Mouse (Mus musculus) erythroblast, embryonic 14.5 days (primary cell): ENCODE measurements at regions not wholly inside any gene's neighbourhood (a gene's known extent, or its start where the extent isn't known, plus 50 kb on each side); places are given as distances from the start of the nearest gene placed in this dataset.

Experiments used
- H3K27me3 ChIP-seq: 2 replicates; pipeline ENCODE4 v1.6.1; 2012; ENCODE audit warnings: inconsistent platforms; ENCODE audit not compliant: control insufficient read depth
- H3K36me3 ChIP-seq: 2 replicates; pipeline ENCODE4 v1.6.1; 2012; ENCODE audit warnings: mild to moderate bottlenecking, inconsistent platforms; ENCODE audit not compliant: control insufficient read depth
- H3K4me1 ChIP-seq: 2 replicates; pipeline ENCODE4 v1.6.1; 2012; ENCODE audit warnings: inconsistent platforms; ENCODE audit not compliant: control insufficient read depth
- H3K4me3 ChIP-seq: replicated peaks from 2 replicates; pipeline ENCODE3; 2012; ENCODE audit warnings: moderate library complexity, mild to moderate bottlenecking, inconsistent platforms
- H3K9me3 ChIP-seq: 2 replicates; pipeline ENCODE4 v1.6.1; 2012; ENCODE audit warnings: low read length, inconsistent platforms, mixed read lengths; ENCODE audit not compliant: control insufficient read depth
- GATA1 ChIP-seq: IDR thresholded peaks from 2 replicates; pipeline ENCODE4 v1.6.1; 2012; ENCODE audit warnings: low read length, inconsistent platforms, mixed read lengths
- TAL1 ChIP-seq: IDR thresholded peaks from 3 replicates; pipeline ENCODE4 v1.6.1; 2012; ENCODE audit warnings: low read length, inconsistent platforms, mixed read lengths

GRCm38 (mm10) chr4:55838568-55838967, 306.3 kb upstream of the Klf4 start:
- no peaks in the 10 kb centered on the region for H3K36me3 ChIP-seq
- H3K4me1 ChIP-seq: no peaks in the 10 kb centered on the region
- H3K9me3 ChIP-seq: no peaks in the 10 kb centered on the region
- H3K27me3 ChIP-seq: no peaks in the 10 kb centered on the region
- TF ChIP-seq GATA1 (no peak), TAL1 (no peak)
- no peak overlapping the region for H3K4me3 ChIP-seq

GRCm38 (mm10) chr4:55824047-55824760, 291.9 kb upstream of the Klf4 start:
- Histone ChIP-seq H3K4me3 (no peak overlapping the region), H3K36me3 (no peaks in the 10 kb centered on the region), H3K27me3 (no peaks in the 10 kb centered on the region), H3K9me3 (no peaks in the 10 kb centered on the region), H3K4me1 (no peaks in the 10 kb centered on the region)
- TF ChIP-seq GATA1: no peak
- no peak for TF ChIP-seq TAL1

DNA sequence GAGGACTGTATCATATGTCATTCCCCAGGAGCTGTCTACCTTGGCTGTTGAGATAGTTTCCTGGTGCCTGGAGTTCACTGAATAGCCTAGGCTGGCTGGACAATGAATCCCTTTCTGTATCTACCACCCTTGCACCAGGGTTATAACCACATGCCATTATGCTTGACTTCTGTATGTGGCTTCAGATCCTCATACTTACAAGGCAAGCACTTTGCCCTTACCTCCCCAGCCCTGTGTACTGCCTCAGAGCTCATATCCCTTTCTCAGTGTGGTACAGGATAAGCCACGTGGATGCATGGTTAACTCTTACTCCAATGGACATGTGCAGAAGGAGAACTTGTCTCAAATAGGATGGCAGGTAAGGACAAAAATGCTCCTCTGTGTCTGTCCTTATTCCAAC, 291.3 kb upstream of the Klf4 start:
- Histone ChIP-seq H3K4me1 (no peaks in the 10 kb centered on the region), H3K27me3 (no peaks in the 10 kb centered on the region), H3K36me3 (no peaks in the 10 kb centered on the region), H3K4me3 (no peak overlapping the region), H3K9me3 (no peaks in the 10 kb centered on the region)
- TF ChIP-seq TAL1: no peak
- no peak for TF ChIP-seq GATA1

DNA sequence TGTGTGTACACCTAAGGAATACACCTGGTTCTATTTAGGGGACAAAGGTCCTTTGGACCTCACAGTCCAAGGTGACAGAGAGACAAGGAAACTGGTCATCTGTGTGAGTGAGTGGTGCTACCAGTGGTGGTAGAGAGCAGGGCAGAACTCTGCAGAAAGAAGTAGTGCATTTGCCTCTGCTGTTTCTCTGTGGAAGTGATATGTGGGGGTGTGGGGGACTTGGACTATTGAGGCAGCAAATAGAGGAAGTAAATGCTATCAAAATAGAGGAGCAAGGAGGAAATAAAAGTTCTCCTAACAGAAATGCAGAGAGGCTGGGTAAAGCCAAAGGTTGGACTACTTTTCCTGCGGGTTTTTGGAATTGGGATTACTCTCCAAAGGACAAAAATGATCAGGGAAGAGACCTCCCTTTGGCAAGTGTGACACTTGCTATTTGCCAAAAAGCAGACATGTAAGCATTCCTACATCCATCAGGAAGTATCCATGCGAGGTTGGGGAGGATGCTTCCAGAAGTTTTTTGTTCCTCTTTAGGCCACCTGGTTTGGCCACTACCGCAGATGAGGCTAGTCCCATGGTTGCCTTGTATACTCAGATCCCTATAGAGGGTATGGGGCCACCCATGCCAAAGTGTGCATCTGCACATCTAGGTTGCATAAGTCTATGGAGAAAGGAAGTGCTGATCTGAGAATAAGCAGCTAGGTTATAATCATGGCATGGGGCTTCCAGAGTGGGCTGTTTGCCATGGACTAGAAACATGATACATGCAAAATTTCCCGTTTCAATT, 285.0 kb upstream of the Klf4 start:
- H3K9me3 ChIP-seq: no peaks in the 10 kb centered on the region
- H3K27me3 ChIP-seq: no peaks in the 10 kb centered on the region
- TF ChIP-seq GATA1: no peak
- TF ChIP-seq TAL1: no peak
- H3K36me3 ChIP-seq: no peaks in the 10 kb centered on the region
- no peak overlapping the region for H3K4me3 ChIP-seq
- H3K4me1 ChIP-seq: no peaks in the 10 kb centered on the region

DNA sequence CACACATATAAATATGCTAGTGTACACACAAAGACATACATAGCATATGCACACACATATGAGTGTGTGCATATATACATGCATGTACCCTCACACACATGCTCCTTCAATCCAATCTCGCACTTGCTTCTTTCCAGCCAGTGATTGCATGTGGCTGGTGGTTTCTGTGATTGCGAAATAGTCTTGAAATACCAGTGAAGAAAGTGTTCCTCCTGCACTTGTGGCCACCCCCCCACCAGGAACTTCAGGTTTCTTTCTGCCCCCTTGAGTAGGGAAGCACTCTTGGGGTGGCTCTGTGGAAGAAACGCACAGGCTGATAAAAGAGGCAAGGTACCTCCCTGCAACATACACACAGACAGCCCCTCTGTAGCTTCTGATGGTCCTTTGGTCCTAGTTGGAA, 283.6 kb upstream of the Klf4 start:
- H3K36me3 ChIP-seq: no peaks in the 10 kb centered on the region
- H3K27me3 ChIP-seq: no peaks in the 10 kb centered on the region
- no peaks in the 10 kb centered on the region for H3K9me3 ChIP-seq
- H3K4me1 ChIP-seq: no peaks in the 10 kb centered on the region
- H3K4me3 ChIP-seq: no peak overlapping the region
- TF ChIP-seq TAL1: no peak

DNA sequence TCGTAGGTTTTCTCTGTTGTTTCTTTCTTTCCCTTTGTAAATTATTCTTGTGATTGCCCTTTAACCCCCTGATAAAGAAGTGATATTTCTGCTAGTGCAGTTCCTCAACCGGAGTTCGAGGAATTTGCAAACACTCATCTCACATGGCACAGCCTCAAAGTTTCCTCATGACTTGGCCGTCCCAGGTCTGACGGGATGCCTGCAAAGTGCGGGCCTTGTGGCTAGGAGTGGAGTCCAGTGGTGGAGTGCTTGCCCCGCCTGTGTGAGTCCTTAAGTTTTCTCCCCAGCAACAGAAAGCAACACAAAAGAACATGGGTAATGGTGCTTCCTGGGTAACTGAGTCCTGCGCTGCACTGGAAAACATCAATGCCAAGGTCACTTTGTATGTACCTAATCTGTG, 280.6 kb upstream of the Klf4 start:
- H3K4me3 ChIP-seq: no peak overlapping the region
- no peaks in the 10 kb centered on the region for H3K4me1 ChIP-seq
- H3K9me3 ChIP-seq: no peaks in the 10 kb centered on the region
- no peak for TF ChIP-seq TAL1
- TF ChIP-seq GATA1: no peak
- no peaks in the 10 kb centered on the region for H3K36me3 ChIP-seq
- no peaks in the 10 kb centered on the region for H3K27me3 ChIP-seq

GRCm38 (mm10) chr4:55811656-55812055, 279.4 kb upstream of the Klf4 start:
- H3K27me3 ChIP-seq: no peaks in the 10 kb centered on the region
- TF ChIP-seq TAL1: no peak
- no peak for TF ChIP-seq GATA1
- no peak overlapping the region for H3K4me3 ChIP-seq
- H3K36me3 ChIP-seq: no peaks in the 10 kb centered on the region
- H3K9me3 ChIP-seq: no peaks in the 10 kb centered on the region
- H3K4me1 ChIP-seq: no peaks in the 10 kb centered on the region

DNA sequence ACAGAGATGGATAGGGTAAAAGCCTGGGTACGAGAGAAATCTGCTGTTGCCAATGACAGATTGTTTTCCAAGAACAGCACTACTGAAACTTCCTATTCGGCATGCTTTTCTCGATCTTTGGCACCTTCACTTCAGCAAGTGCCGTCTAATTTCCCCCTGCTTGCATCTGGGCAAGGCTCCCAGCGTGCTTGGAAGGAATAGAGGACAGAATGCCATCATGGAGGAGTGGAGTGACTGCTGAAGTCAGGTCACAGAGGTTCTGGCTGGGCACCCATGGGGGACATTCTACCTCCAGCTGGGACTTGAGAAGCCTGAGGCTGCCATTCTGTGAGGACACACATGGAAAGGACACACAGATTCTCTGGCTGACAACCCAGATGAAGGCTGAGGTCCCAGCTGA, 276.2 kb upstream of the Klf4 start:
- Histone ChIP-seq H3K27me3 (no peaks in the 10 kb centered on the region), H3K4me1 (no peaks in the 10 kb centered on the region), H3K36me3 (no peaks in the 10 kb centered on the region), H3K4me3 (no peak overlapping the region), H3K9me3 (peaks cover 6% of the 10 kb centered on the region; the same call in 1 of the 2 replicates)
- TF ChIP-seq TAL1: no peak
- TF ChIP-seq GATA1: no peak

- Histone ChIP-seq H3K27me3 (no peaks in the 10 kb centered on the region), H3K9me3 (peaks cover 6% of the 10 kb centered on the region; the same call in 1 of the 2 replicates), H3K4me1 (no peaks in the 10 kb centered on the region), H3K36me3 (no peaks in the 10 kb centered on the region), H3K4me3 (no peak overlapping the region)
- no peak for TF ChIP-seq GATA1
Observed at GRCm38 (mm10) chr4:55806799-55807198, 274.5 kb upstream of the Klf4 start.
